Mouse (Mus musculus) CH12.LX (cell line): ENCODE data around the gene Gpcpd1. TPM values are rescaled to one million over a fixed set of nuclear protein-coding genes. Genes with fewer than 3 reads are reported as not detected.

Experiments
- DNase-seq: peaks from one replicate; pipeline ENCODE4 v3.0.0-alpha.2; 2013; ENCODE audit errors: extremely low read depth
- H3K27ac ChIP-seq: 2 replicates; pipeline ENCODE4 v1.5.1; 2012; ENCODE audit warnings: low read depth, mild to moderate bottlenecking, control low read depth, moderate library complexity; ENCODE audit not compliant: insufficient read depth
- H3K27me3 ChIP-seq: replicated peaks from 2 replicates; pipeline ENCODE3; 2012; ENCODE audit warnings: inconsistent platforms
- H3K36me3 ChIP-seq, 2 experiments: replicated peaks in 1 of 2; 2 replicates each; pipeline versions ENCODE3 to v1.6.1; 2012; ENCODE audit warnings: inconsistent platforms in 1 of 2, low read length in 1 of 2, mild to moderate bottlenecking in 1 of 2, mixed read lengths in 1 of 2, moderate library complexity in 1 of 2; ENCODE audit not compliant: control insufficient read depth in 1 of 2, insufficient read depth in 1 of 2
- H3K4me1 ChIP-seq, 2 experiments: 2 replicates each; pipeline ENCODE4 v1.6.1; 2012; ENCODE audit warnings: inconsistent platforms in 1 of 2, moderate library complexity in 1 of 2; ENCODE audit not compliant: insufficient read depth in 2 of 2, control insufficient read depth in 1 of 2
- H3K4me2 ChIP-seq: 2 replicates; pipeline ENCODE4 v1.6.1; 2012; ENCODE audit warnings: low read depth, mild to moderate bottlenecking, control low read depth; ENCODE audit not compliant: poor library complexity, insufficient read depth, severe bottlenecking
- H3K4me3 ChIP-seq, 3 experiments: fragments of 150-350 bp in 1 of 3; sonication (generic) in 1 of 3; replicated peaks in 1 of 3; 2 replicates each; pipeline versions ENCODE3 to v1.5.1; 2011 to 2012; ENCODE audit warnings: low read depth in 2 of 3, low read length in 2 of 3, mild to moderate bottlenecking in 2 of 3, moderate library complexity in 2 of 3, control low read depth in 1 of 3, improper control_type of control experiment in 1 of 3, inconsistent platforms in 1 of 3, mixed read lengths in 1 of 3; ENCODE audit not compliant: poor library complexity in 1 of 3
- H3K79me2 ChIP-seq: replicated peaks from 2 replicates; pipeline ENCODE4 v1.6.1; 2012; ENCODE audit warnings: mild to moderate bottlenecking, moderate library complexity; ENCODE audit not compliant: control insufficient read depth, poor library complexity, insufficient read depth, severe bottlenecking; ENCODE audit errors: extremely low read depth
- H3K9ac ChIP-seq: 2 replicates; pipeline ENCODE4 v1.6.1; 2012; ENCODE audit warnings: low read depth, mild to moderate bottlenecking, control low read depth, moderate library complexity; ENCODE audit not compliant: insufficient read depth
- H3K9me3 ChIP-seq: replicated peaks from 2 replicates; pipeline ENCODE3; 2012; ENCODE audit warnings: low read length, inconsistent platforms, mixed read lengths
- CHD1 ChIP-seq: IDR thresholded peaks from 2 replicates; pipeline ENCODE4 v1.6.1; 2012; ENCODE audit warnings: low read depth, low read length, improper control_type of control experiment, inconsistent platforms
- CHD2 ChIP-seq: IDR thresholded peaks from 2 replicates; pipeline ENCODE4 v1.6.1; 2011; ENCODE audit warnings: low read length, improper control_type of control experiment
- E2F4 ChIP-seq: IDR thresholded peaks from 2 replicates; pipeline ENCODE4 v1.6.1; 2011; ENCODE audit warnings: low read depth, low read length, improper control_type of control experiment; ENCODE audit not compliant: insufficient replicate concordance
- EP300 ChIP-seq: IDR thresholded peaks from 2 replicates; pipeline ENCODE4 v1.6.1; 2011; ENCODE audit warnings: low read length, improper control_type of control experiment
- ETS1 ChIP-seq: conservative IDR thresholded peaks from 2 replicates; pipeline ENCODE4 v1.6.1; 2012; ENCODE audit warnings: low read depth, mild to moderate bottlenecking, inconsistent platforms, low read length, improper control_type of control experiment, moderate library complexity
- GABPA ChIP-seq: IDR thresholded peaks from 2 replicates; pipeline ENCODE4 v1.6.1; 2012; ENCODE audit warnings: low read depth, low read length, improper control_type of control experiment, inconsistent platforms; ENCODE audit not compliant: insufficient replicate concordance
- JUN ChIP-seq: IDR thresholded peaks from 2 replicates; pipeline ENCODE4 v1.6.1; 2011; ENCODE audit warnings: low read depth, mild to moderate bottlenecking, low read length, improper control_type of control experiment, moderate library complexity; ENCODE audit not compliant: insufficient read depth
- KAT2A ChIP-seq: IDR thresholded peaks from 2 replicates; pipeline ENCODE4 v1.6.1; 2012; ENCODE audit warnings: low read length, improper control_type of control experiment, inconsistent platforms; ENCODE audit not compliant: insufficient replicate concordance
- MEF2A ChIP-seq: IDR thresholded peaks from 2 replicates; pipeline ENCODE4 v1.6.1; 2014; ENCODE audit warnings: low read depth, mild to moderate bottlenecking, inconsistent platforms, low read length, improper control_type of control experiment, borderline replicate concordance
- MXI1 ChIP-seq: IDR thresholded peaks from 2 replicates; pipeline ENCODE4 v1.6.1; 2011; ENCODE audit warnings: mild to moderate bottlenecking, low read depth, low read length, improper control_type of control experiment
- MYC ChIP-seq: IDR thresholded peaks from 2 replicates; pipeline ENCODE4 v1.6.1; 2011; ENCODE audit warnings: low read depth, mild to moderate bottlenecking, improper control_type of control experiment, low read length
- NRF1 ChIP-seq: IDR thresholded peaks from 2 replicates; pipeline ENCODE4 v1.6.1; 2014; ENCODE audit warnings: low read depth, mild to moderate bottlenecking, inconsistent platforms, low read length, improper control_type of control experiment, moderate library complexity
- PAX5 ChIP-seq: IDR thresholded peaks from 2 replicates; pipeline ENCODE4 v1.6.1; 2012; ENCODE audit warnings: low read length, inconsistent platforms, mixed read lengths
- POLR2A ChIP-seq: IDR thresholded peaks from 2 replicates; pipeline ENCODE4 v1.6.1; 2011; ENCODE audit warnings: low read depth, mild to moderate bottlenecking, improper control_type of control experiment, low read length
- TCF12 ChIP-seq: IDR thresholded peaks from 2 replicates; pipeline ENCODE4 v1.6.1; 2014; ENCODE audit warnings: low read depth, mild to moderate bottlenecking, inconsistent platforms, low read length, improper control_type of control experiment
- UBTF ChIP-seq: IDR thresholded peaks from 2 replicates; pipeline ENCODE4 v1.6.1; 2012; ENCODE audit warnings: low read depth, mild to moderate bottlenecking, inconsistent platforms, low read length, improper control_type of control experiment, moderate library complexity
- USF1 ChIP-seq: IDR thresholded peaks from 2 replicates; pipeline ENCODE4 v1.6.1; 2014; ENCODE audit warnings: low read depth, mild to moderate bottlenecking, inconsistent platforms, low read length, improper control_type of control experiment
- USF2 ChIP-seq: conservative IDR thresholded peaks from 2 replicates; pipeline ENCODE4 v1.6.1; 2011; ENCODE audit warnings: low read depth, low read length, improper control_type of control experiment
- ZKSCAN1 ChIP-seq: IDR thresholded peaks from 2 replicates; pipeline ENCODE4 v1.6.1; 2012; ENCODE audit warnings: low read depth, inconsistent platforms, low read length, improper control_type of control experiment, borderline replicate concordance
- dilution Hi-C: fragments of 300-500 bp; cut with MboI; formaldehyde crosslinking; loops from 2 replicates; pipeline ENCODE4 v1.14.3; 2020; ENCODE audit warnings: low sequenced_read_pairs; ENCODE audit not compliant: extremely low pct_unique_long_range_greater_than_20kb, extremely low pct_ligation_motif_present
- in situ Hi-C: fragments of 300-500 bp; cut with MboI; formaldehyde crosslinking; loops from 3 replicates; pipeline ENCODE4 v1.14.3; 2019; ENCODE audit warnings: low sequenced_read_pairs, low pct_ligation_motif_present, low pct_unique_long_range_greater_than_20kb, mixed read lengths
- polyA plus RNA-seq: library from polyadenylated mRNA; unstranded; fragments of >175 nt; gene quantifications from 2 replicates; pipeline ENCODE4 v1.2.1, GENCODE M21; 2012; ENCODE audit warnings: low read depth; ENCODE audit not compliant: insufficient read length
- total RNA-seq, 2 experiments: library from RNA; depleted of rRNA; stranded (reverse); fragments of 300-350 nt in 1 of 2; fragments of >200 nt in 1 of 2; gene quantifications; 2 replicates each; pipeline ENCODE4 v1.2.3; 2012 to 2014

Gene Gpcpd1
- total and polyA plus RNA-seq, 3 experiments = 30.9 to 60.8 (median 33.5) TPM

DNA sequence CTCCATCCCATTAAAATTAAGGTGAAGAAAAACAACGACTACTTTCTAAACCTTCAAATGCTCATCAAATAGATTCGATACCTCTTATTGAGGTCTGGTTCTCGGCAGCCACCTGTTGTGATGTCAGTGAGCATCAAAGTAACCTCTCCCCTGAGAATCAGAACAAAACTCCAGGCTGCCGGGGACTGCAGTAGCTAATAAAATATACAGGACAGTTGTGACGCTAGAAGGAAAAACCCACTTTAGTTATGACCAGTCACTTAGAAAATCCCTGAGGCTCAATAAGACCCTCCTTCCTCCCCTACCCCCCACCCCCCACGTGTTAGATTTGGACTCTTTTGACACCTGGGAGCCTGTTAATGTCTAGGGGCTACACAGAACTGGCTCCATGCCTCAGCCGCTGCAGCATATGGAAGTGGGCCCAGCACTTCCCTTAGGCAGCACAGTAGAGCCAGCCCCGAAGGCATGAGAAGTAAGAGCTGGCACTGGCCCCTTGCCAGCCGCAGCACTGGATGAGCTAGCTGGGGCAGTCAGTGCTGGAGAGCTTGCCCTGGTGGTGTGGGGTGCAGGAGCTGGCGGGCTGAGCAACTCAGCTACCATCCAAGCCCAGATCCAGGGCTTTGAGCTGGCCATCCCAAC is 60.5 kb downstream of the Gpcpd1 start (continued):
- peak; percentile 66 for TF ChIP-seq CHD2
- no peak for TF ChIP-seq ZKSCAN1
- no peak for TF ChIP-seq E2F4
- peak; percentile 69; the same call in 1 of the 2 replicates for TF ChIP-seq TCF12
- no peak for TF ChIP-seq USF1
- TF ChIP-seq KAT2A = no peak
- peak; percentile 73; the same call in 1 of the 2 replicates for TF ChIP-seq MXI1

DNA sequence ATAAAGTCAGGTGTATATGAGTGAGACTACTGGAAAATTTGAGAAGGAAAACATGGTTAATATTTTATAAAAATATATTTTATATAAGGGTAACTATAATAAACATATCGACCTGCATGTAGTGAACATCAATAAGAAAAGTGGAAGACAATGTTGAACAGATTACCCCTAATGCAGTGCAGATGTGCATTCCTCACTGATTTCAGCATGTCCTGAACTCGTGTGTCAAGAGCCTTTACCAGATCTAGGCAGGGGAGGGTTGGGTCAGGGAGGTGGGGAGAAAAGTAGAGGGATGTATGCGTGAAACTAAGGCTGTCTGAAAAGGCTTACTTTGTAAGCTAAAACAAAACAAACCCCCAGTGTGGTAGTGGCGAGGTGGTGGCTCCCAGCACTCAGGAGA is 61.4 kb downstream of the Gpcpd1 start:
- Histone ChIP-seq H3K9me3 (peaks cover 3% of the 10 kb centered on the region), H3K4me1 (peaks cover 14 to 53% of the 10 kb centered on the region in 2 experiments), H3K27me3 (no peaks in the 10 kb centered on the region), H3K79me2 (no peaks in the 10 kb centered on the region), H3K36me3 (peaks cover 17 to 32% of the 10 kb centered on the region in 2 experiments), H3K4me3 (no peak overlapping the region), H3K27ac (peak overlapping the region; percentile 83; the same call in 1 of the 2 replicates), H3K4me2 (peak overlapping the region; percentile 24; the same call in 1 of the 2 replicates), H3K9ac (no peak overlapping the region; the same call in 1 of the 2 replicates)
- dilution Hi-C loops = no loop called here
- in situ Hi-C loops = loop anchor here (5.0 to 10.0 kb wide), 2 partner anchors 49 to 176 kb away; no protein-coding TSS in a partner anchor
- DNase-seq = no peak
- TF ChIP-seq TCF12 = no peak
- no peak for TF ChIP-seq UBTF
- TF ChIP-seq EP300 = no peak

DNA sequence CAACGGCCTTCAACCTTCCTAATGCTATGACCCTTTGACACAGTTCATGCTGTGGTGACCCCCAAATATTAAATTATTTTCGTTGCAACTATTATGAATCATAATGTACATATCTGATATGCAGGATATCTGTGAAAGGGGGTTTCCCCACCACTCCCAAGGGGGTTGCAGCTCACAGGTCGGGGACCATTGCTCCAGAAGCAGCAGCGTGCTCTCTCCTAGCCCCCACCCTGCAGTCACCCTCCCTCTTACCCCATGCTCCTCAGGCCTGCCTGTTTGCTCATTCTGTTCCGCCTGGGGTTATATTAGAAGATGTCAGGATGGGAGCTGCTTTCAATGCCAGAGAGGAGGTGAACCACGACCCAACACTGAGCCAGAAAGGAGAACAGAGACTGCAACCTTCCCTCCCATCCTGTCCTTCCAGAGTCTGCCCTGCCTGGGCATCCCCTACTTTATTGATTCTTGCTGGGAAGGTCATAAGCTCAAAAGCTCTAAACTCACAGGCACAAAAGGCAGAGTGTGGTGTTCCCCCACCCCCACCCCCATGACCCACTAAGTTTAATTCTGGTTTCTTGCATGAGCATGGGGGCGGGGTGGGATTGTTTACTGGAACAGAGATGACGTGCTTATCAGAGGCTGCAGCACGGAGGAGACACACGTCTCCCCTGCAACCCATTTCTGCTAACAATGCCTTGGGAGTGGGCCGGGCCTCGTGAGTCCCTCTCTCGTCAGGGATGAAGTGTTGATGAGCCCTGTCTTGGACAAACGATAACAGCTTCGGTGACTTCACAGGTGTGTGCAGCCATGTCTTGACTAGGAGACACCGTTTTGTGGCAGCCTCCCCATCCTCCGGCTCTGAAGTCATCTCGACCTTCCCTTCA is 69.3 kb downstream of the Gpcpd1 start:
- in situ Hi-C loops = loop anchor here (5.0 kb wide), 1 partner anchor 384 kb away; no protein-coding TSS in a partner anchor
- Histone ChIP-seq H3K27me3 (no peaks in the 10 kb centered on the region), H3K4me3 (no peak overlapping the region), H3K27ac (no peak overlapping the region), H3K4me1 (peaks cover 29 to 71% of the 10 kb centered on the region in 2 experiments), H3K79me2 (no peaks in the 10 kb centered on the region), H3K9ac (no peak overlapping the region), H3K4me2 (no peak overlapping the region), H3K9me3 (no peaks in the 10 kb centered on the region), H3K36me3 (no peaks in the 10 kb centered on the region)
- dilution Hi-C loops = no loop called here
- TF ChIP-seq ETS1 (no peak), KAT2A (no peak), USF1 (no peak), NRF1 (no peak), MXI1 (no peak), JUN (no peak), MEF2A (no peak), USF2 (no peak), CHD1 (no peak), GABPA (no peak), MYC (no peak), POLR2A (no peak), PAX5 (no peak)
- peak; percentile 52 for DNase-seq
